Mouse (Mus musculus) G1E (cell line): ENCODE data around the gene Sorcs1.

Experiments
- CTCF ChIP-seq: IDR thresholded peaks from 2 replicates; pipeline ENCODE4 v1.5.1; 2012; ENCODE audit warnings: low read depth, low read length, inconsistent platforms, mixed read lengths
- GATA1 ChIP-seq: IDR thresholded peaks from 2 replicates; pipeline ENCODE4 v1.6.1; 2012; ENCODE audit warnings: borderline replicate concordance, low read length, inconsistent platforms, mixed read lengths
- GATA2 ChIP-seq: IDR thresholded peaks from 2 replicates; pipeline ENCODE4 v1.6.1; 2012; ENCODE audit warnings: low read depth, low read length, inconsistent platforms, borderline replicate concordance
- POLR2AphosphoS5 ChIP-seq: IDR thresholded peaks from 2 replicates; pipeline ENCODE4 v1.6.1; 2012; ENCODE audit warnings: low read depth, low read length, inconsistent platforms; ENCODE audit not compliant: insufficient replicate concordance
- TAL1 ChIP-seq: conservative IDR thresholded peaks from 2 replicates; pipeline ENCODE4 v1.6.1; 2012; ENCODE audit warnings: low read depth, low read length, inconsistent platforms, mixed read lengths

DNA sequence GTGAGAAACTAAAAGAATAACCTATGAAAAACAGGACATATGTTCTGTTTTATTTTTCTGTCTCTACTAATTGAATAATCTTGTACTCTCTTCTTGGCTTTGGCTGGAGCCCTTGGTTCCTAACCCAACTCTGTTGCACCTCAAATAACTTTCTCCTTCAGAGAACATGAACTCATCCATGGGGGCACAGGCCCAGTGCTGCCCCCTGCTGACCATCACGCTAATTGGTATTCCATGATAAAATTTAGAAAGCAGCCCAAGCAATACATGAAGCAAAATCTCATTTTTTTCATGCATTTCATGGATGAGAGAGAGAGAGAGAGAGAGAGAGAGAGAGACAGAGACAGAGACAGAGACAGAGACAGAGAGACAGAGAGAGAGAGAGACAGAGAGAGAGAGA, 255.5 kb downstream of the Sorcs1 start:
- TF ChIP-seq CTCF (no peak), TAL1 (no peak), GATA1 (no peak), POLR2AphosphoS5 (no peak), GATA2 (no peak)
